Mouse (Mus musculus): ENCODE measurements around the gene Krt39.

DNA sequence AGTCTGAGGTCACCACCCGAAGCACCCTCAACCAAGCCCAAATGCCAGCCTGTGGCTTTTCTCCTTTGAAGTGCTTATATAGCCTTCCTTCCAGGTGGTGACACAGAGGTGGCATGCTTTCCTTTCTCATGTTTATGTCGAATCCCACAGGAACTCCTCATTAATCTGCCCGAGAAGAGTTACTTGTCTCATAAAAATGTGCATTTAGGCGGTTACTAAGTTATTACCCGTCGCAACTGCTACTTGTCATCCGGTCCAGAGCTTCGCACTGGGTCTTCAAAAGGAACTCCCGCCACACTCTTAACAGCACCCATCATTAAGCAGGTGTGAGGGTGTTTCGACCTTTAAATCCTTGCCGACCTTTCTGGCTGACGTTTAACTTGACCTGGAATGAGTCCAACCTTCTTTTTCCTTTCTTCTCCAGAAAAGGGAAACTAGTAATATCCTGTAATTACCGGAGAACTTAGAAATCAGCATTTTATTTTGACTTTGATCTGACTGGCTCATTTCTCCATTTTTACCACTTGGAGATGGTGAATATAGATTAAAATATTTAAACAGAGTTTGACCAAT lies at the start of gene Krt39:
- TF ChIP-seq CTCF (IDR thresholded peaks at IDR 0.05; ENCODE audit: control insufficient read depth, insufficient read depth, insufficient replicate concordance, low read depth, low read length): no peak
- TF ChIP-seq POLR2A (IDR thresholded peaks at IDR 0.05; ENCODE audit: control insufficient read depth, low read depth, low read length): no peak

All from testis, adult 2 months (tissue).